Mouse (Mus musculus) heart, adult 9 months (tissue): Measurements from ENCODE around the gene Ncoa4.
A peak's percentile ranks its signal among the peaks of the same experiment; 100 is the strongest.
"Not testable (repeated sequence)": the region's sequence is repeated elsewhere in the genome, so short reads cannot be mapped to it uniquely, and the experiment has no call there.

ENCODE experiments used
- DNase-seq, 2 experiments: peaks; one replicate each; pipeline ENCODE4 v3.0.0; 2022; ENCODE audit warnings: low spot score in 2 of 2

Ncoa4 gene

GRCm38 (mm10) chr14:32159690-32160246, at the start of gene Ncoa4:
Ncoa4 (plus strand) TSS chr14:32159865.
- peak; percentile 98 to 99 for DNase-seq

DNA sequence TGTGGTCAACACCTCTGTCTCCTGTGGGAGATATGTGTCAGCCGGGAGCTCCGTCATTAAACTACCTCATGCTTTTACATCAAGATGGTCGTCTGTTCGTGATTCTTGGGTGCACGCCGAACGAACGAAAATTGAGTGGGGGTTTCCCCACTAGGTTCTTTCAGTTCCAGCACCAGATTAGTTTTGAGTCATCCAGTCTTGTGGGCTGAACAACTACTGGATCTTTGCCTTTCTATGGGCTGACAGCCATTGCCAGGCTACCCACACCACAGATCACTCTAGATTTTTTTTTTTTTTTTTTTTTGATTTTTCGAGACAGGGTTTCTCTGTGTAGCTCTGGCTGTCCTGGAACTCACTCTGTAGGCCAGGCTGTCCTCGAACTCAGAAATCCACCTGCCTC, 47.5 kb upstream of the Ncoa4 start:
- not testable (repeated sequence) for DNase-seq

- no peak for DNase-seq
These were observed 38.4 kb upstream of the Ncoa4 start for GRCm38 (mm10) chr14:32120940-32121919.

DNA sequence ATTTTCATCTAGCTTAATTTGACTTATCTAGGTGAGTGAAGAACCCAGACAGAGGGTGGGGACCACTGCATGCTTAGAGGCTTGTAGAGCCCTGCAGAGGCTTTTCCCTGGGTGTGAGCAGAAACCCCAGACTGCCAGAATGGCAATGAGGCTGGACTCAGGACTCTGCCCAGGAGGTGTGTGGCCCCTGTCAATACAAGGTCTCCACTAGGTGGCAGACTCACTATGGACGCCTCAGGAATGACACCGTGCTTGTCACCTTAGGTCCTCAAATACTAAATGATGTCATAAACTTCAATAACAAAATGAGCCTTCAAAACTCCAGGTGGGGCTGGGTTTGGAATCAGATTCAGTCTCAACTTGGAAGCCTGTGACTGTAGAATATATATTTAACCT, 37.7 kb upstream of the Ncoa4 start:
- DNase-seq: no peak

GRCm38 (mm10) chr14:32124261-32124660, 35.4 kb upstream of the Ncoa4 start:
- no peak for DNase-seq

DNA sequence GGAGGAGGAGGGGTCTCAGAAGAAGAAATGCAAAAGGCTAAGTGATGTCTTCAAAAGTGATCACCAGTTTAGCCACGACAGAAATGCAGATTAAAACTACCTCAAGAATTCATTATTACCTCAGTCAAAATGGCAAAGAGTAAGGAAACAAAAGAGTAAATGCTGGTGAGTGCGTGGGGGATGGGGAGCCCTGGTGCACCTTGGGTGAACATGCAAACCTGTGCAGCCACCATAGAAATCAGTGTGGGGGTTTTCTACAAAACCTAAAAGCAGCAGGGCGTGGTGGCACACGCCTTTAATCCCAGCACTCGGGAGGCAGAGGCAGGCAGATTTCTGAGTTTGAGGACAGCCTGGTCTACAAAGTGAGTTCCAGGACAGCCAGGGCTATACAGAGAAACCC, 34.4 kb upstream of the Ncoa4 start:
- DNase-seq: not testable (repeated sequence)

GRCm38 (mm10) chr14:32128409-32128808, 31.3 kb upstream of the Ncoa4 start:
- no peak for DNase-seq

DNA sequence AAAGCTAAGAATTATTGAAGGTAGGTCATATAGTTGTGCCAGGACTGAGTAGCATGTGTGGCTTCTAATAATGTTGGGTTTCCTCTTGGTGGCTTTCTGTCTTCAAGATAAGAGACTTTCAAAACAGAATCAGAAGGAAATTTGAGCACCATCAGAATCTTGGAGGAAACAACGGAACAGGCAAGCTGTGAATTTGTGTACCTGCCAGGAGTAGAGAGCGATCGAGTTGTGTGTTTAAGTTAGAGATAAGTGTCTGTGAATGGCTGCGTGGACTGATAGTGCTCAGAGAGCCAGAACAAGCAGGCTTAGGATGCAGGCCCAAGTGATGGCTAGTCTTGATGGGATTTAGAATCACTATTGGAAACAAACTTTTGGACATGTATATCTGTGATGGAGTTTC, 27.8 kb upstream of the Ncoa4 start:
- DNase-seq: no peak

DNA sequence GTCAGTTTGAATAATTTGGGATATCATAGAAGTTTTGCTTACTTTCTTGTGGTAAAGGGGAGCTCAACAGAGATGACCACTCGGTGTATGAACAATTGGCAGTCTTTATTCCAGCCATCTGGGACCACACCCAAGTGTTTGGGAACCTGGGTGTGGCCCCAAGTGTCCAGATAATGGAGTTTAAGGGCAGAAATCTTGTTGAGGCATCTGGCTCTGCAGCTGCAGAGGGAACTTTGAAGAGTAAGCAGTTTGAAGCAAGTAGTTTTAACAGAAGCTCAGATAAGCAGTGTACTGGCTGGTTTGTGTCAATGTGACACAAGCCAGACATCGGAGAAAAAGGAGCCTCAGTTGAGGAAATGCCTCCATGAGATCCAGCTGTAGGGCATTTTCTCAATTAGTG, 25.4 kb upstream of the Ncoa4 start:
- peak; percentile 8 to 18 for DNase-seq

- DNase-seq: not testable (repeated sequence)
These were observed 23.2 kb upstream of the Ncoa4 start for GRCm38 (mm10) chr14:32136467-32136866.

DNA sequence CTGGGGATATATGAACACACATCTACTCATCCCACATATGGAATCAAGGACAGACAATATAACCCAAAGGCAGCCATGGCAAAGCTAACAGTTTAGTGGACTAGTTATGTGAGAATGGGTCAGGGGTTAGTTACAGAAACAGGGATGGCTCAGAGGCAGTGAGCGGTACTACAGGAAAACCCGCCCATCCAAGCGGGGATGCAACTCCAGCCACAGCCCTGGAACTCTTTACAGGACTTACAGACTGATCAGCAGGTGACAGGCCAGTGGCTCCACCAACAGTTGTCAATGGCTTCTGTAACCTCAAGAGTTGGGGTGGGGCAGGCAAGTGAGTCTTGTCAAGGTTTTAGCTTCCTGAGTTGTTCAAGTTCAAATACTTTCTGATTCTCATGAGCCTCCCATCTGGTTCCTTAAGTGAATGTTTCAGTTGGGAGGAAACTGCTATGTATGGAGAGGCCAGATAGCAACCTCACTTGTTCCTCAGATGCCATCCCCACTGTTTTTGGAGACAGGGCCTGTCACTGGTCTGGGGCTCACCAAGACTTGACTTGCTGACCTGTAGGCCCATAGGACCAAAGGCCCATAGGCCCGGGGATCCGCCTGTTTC, 19.2 kb upstream of the Ncoa4 start:
- no peak for DNase-seq

- DNase-seq: no peak
These were observed 17.9 kb upstream of the Ncoa4 start, which contains the start of gene Msmb for GRCm38 (mm10) chr14:32141723-32142122. Msmb (plus strand) TSS chr14:32142023.

- DNase-seq: no peak
These were observed 14.9 kb upstream of the Ncoa4 start for GRCm38 (mm10) chr14:32144734-32145133.

- no peak for DNase-seq
These were observed 14.3 kb upstream of the Ncoa4 start for GRCm38 (mm10) chr14:32145401-32145800.

GRCm38 (mm10) chr14:32145809-32146511, 13.7 kb upstream of the Ncoa4 start:
- DNase-seq: no peak

- DNase-seq: no peak
These were observed 13.1 kb upstream of the Ncoa4 start for GRCm38 (mm10) chr14:32146578-32146977.

DNA sequence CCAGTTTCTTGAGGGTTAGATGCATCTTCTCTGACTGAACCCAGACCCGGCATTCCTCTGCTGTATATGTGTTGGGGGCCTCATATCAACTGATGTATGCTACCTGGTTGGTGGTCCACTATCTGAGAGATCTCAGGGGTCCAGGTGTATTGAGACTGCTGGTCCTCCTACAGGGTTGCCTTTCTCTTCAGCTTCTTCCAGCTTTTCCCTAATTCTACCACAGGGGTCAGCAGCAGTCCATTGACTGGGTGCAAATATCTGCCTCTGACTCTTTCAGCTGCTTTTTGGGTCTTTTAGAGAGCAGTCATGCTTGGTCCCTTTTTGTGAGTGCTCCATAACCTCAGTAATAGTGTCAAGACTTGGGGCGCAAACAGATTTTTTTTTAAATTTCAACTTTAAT, 8.8 kb upstream of the Ncoa4 start:
- no peak for DNase-seq

DNA sequence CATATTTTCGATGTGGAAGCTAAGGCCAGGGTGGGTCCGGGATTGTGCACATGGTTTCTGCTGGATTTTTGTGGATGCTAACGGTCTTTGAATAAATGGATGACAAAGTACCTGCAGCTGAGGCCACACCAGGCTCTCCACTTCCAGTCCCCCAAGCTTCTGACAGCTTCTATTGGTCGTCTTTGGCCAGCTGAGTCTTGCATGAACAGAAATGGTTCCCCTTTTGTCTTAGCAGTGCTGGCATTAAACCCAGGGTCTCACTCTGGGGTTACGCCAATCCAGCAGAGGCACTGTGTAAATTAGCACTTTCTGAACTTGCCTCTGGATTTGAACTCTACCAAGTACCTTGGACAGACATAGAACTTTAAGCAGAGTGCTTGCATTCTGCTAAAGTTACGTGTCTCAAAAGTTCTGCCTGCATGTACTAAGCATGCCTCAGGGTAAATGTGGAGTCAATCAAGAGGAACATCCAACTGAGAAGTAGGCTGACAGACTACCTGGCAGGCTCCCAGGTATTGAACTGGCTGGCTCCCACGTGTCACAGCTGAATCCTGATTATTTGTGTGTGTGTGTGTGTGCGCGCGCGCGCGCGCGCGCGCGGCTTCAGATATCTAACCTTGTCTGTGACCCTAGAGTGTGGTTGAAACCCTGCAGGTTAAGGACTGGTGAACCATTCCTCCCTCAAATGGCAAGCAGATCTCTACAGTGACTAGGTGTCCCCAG, 7.3 kb upstream of the Ncoa4 start:
- DNase-seq: no peak

DNA sequence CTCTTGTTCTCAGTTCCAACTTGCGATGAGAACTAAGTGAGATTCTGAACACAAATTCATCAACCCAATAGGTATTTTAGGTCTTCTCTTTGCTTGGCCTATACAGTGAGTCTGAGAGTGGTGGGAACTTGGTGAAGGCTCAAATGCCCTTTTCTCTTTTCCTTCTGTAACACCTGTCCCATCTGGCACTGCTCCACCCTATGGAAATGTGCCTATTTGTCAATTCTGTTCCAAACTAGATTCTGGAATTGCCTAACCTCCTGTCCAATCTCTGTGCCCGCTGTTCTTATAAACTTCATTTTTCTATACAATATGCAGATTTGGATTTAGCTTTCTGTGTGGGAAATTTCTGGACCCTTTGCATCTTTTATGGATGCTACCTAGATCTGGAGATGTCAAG, 6.5 kb upstream of the Ncoa4 start:
- DNase-seq: no peak

DNA sequence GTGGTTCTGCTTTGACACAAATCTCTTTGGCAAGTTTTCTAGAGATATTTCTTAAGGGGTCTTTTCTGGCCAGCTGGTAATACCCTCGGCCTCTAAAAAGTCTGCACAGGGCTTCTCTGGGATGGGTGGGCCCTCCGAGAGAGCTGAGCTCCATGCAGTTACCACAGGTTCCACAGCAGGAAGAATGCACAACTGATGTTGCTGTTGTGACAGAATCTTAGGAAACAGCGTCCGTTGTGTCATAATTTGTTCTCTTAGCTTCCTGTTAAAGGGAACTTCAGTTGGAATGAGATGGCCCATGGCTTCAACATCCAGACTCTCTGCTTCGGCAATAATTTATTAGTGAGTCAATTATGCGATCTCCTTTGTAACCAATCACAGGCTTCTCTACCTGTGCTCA, 4.9 kb upstream of the Ncoa4 start:
- DNase-seq: no peak

- no peak for DNase-seq
These were observed 455 bp upstream of the Ncoa4 start for GRCm38 (mm10) chr14:32159150-32159670.
